Mouse (Mus musculus): ENCODE results near the gene Ttc4. TPM values are rescaled to one million over a fixed set of nuclear protein-coding genes. Genes with fewer than 3 reads are reported as not detected.

Ttc4 gene
- polyA plus RNA-seq, 1 experiment from 2014 or later, result 99.6 TPM

GRCm38 (mm10) chr4:106645797-106646196 lies 32.9 kb downstream of the Ttc4 start:
- H3K9ac ChIP-seq, result no peak overlapping the region
- 74% methylated on average over 5 of the region's 5 CpGs for WGBS
- H3K27ac ChIP-seq, result no peak overlapping the region
- peaks cover 19% of the 10 kb centered on the region for H3K27me3 ChIP-seq
- peaks cover 8% of the 10 kb centered on the region for H3K4me1 ChIP-seq
- no peak for ATAC-seq (ENCODE audit: low FRiP score)
- H3K4me2 ChIP-seq (replicated peaks), result no peak overlapping the region
- no peaks in the 10 kb centered on the region for H3K36me3 ChIP-seq
- H3K9me3 ChIP-seq (replicated peaks), result no peaks in the 10 kb centered on the region
- no peak overlapping the region for H3K4me3 ChIP-seq

DNA sequence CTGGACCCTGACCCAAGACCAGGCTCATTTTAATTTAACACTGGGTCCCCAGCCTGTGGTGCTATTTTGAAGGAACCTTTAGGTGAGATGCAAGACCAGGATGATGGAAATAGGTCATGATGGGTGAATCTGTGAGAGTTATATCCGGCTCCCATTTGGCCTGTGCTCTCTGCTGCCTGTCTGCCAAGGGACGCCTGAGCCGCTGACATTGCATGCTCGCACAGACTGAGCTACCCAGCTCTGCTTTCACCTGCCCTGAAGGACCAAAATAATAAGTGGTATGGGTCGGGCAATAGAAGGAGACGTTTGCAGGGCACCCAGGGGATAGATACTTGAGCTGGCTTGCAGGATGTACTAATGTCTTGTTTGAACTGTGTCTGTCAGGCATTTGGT lies 34.5 kb downstream of the Ttc4 start:
- Histone ChIP-seq H3K27ac (no peak overlapping the region), H3K9me3 (replicated peaks) (0 out of 2 replicates have a peak, but pooled peaks cover 3% of the 10 kb centered on the region)

DNA sequence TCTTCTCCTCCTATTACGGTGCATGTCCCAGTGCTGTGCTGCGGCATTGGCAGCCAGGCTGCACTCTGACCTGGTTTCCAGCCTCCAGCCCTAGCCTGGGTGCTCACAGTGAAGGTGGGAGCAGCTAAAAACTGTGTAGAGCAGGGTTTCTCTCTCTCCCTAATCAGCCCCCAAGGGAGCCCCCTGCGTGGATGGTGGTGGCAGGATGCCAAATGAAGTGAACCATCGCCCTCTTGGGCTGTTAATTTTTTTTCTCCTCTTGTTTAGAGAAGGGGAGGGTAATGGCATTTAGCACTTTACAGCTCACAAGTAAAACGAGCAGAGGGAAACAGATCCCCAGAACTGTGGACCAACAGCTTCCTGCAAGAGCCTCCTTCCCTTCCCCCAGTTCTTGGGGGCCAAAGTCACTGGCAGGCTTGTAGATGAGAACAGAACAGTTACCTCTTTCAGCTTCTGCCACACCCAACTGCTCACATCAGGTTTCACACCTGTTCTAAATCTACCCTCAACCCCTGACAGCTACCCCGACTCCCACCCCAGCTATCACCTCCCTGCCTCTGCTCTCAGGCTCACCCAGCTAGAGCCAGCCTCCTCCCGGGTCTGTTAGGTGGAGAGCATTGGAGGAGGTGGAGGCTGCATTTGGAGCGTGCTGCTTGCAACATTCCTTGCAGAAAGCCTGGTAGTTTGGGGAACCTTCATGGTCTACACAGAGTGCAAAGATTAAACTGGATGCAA lies 35.1 kb downstream of the Ttc4 start:
- no peak overlapping the region for H3K27ac ChIP-seq
- H3K9me3 ChIP-seq (replicated peaks), result 0 out of 2 replicates have a peak, but pooled peaks cover 3% of the 10 kb centered on the region
- H3K4me3 ChIP-seq, result no peak overlapping the region
- H3K9ac ChIP-seq, result no peak overlapping the region
- no peak overlapping the region for H3K4me2 ChIP-seq (replicated peaks)
- H3K36me3 ChIP-seq, result no peaks in the 10 kb centered on the region
- no peak for ATAC-seq (ENCODE audit: low FRiP score)
- peaks cover 13% of the 10 kb centered on the region for H3K27me3 ChIP-seq
- WGBS, result 44% methylated on average over 8 of the region's 8 CpGs
- peaks cover 8% of the 10 kb centered on the region for H3K4me1 ChIP-seq

More for the DNA sequence above, 34.5 kb downstream of the Ttc4 start:
- H3K36me3 ChIP-seq, result no peaks in the 10 kb centered on the region
- H3K4me3 ChIP-seq, result no peak overlapping the region
- H3K4me2 ChIP-seq (replicated peaks), result no peak overlapping the region
- peaks cover 8% of the 10 kb centered on the region for H3K4me1 ChIP-seq
- WGBS, result 79% methylated on average over 6 of the region's 6 CpGs
- H3K9ac ChIP-seq, result no peak overlapping the region
- no peak for ATAC-seq (ENCODE audit: low FRiP score)
- H3K27me3 ChIP-seq, result peaks cover 19% of the 10 kb centered on the region

DNA sequence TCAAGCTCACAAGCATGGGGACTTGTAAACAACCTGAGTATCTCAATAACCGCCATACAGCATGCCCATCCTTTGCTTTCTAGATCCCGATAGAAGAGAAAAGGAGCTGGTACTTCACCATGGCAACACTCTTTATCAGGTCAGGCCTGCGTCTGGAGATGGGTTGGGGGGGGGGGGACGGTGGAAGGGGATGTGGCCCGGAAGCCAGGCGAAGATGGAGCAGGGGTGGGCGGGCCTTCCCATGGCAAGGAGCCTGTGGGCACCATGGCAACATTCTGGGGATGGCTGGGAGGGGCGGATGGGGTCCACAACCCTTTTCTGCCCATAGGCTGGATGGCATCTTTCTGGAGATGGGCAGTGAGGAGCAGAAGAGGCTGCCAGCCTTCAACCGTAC lies 44.7 kb downstream of the Ttc4 start:
- peak overlapping the region; percentile 71; the same call in 1 of the 2 replicates for H3K27ac ChIP-seq
- ATAC-seq (ENCODE audit: low FRiP score), result no peak
- H3K4me3 ChIP-seq, result no peak overlapping the region
- no peaks in the 10 kb centered on the region for H3K36me3 ChIP-seq
- no peak overlapping the region for H3K4me2 ChIP-seq (replicated peaks)
- WGBS, result 54% methylated on average over 8 of the region's 9 CpGs
- H3K9ac ChIP-seq, result no peak overlapping the region
- H3K9me3 ChIP-seq (replicated peaks), result no peaks in the 10 kb centered on the region
- peaks cover 3% of the 10 kb centered on the region; the same call in 1 of the 2 replicates for H3K27me3 ChIP-seq
- H3K4me1 ChIP-seq, result peaks cover 21% of the 10 kb centered on the region

GRCm38 (mm10) chr4:106633281-106634085 lies 45.3 kb downstream of the Ttc4 start:
- WGBS, result 27% methylated on average over 8 of the region's 8 CpGs
- no peak overlapping the region for H3K4me2 ChIP-seq (replicated peaks)

DNA sequence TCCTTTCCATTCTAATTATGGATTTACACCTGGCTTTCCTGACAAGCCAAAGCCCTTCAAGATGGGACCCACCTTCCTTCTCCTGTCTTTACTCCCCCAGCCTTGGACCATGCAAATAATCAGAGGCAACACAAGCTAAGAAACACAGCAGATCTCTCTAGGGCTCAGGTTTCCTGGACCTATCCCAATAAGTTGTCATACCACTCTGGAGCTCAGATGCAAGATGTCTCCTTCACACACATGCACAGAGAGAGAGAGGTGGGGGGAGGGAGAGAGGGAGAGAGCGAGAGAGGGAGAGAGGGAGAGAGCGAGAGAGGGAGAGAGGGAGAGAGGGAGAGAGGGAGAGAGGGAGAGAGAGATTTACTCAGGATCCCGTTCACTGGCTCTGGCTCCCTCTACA lies 46.4 kb downstream of the Ttc4 start:
- Histone ChIP-seq H3K4me3 (no peak overlapping the region), H3K4me2 (replicated peaks) (no peak overlapping the region), H3K9me3 (replicated peaks) (no peaks in the 10 kb centered on the region), H3K36me3 (no peaks in the 10 kb centered on the region), H3K4me1 (peaks cover 21% of the 10 kb centered on the region), H3K27ac (no peak overlapping the region), H3K27me3 (peaks cover 3% of the 10 kb centered on the region; the same call in 1 of the 2 replicates), H3K9ac (no peak overlapping the region)
- no peak for ATAC-seq (ENCODE audit: low FRiP score)
- 50% methylated on average over 1 of the region's 3 CpGs for WGBS

More at GRCm38 (mm10) chr4:106633281-106634085, 45.3 kb downstream of the Ttc4 start:
- Histone ChIP-seq H3K9ac (no peak overlapping the region), H3K27ac (peak overlapping the region; percentile 71), H3K4me3 (no peak overlapping the region), H3K9me3 (replicated peaks) (no peaks in the 10 kb centered on the region), H3K27me3 (peaks cover 3% of the 10 kb centered on the region; the same call in 1 of the 2 replicates), H3K4me1 (peaks cover 21% of the 10 kb centered on the region), H3K36me3 (no peaks in the 10 kb centered on the region)
- 0 out of 2 replicates have a peak, but pooled peaks have one; percentile 32 for ATAC-seq (ENCODE audit: low FRiP score)

- H3K4me2 ChIP-seq (replicated peaks), result peak overlapping the region; percentile 26
- peaks cover 21% of the 10 kb centered on the region for H3K4me1 ChIP-seq
- 24% methylated on average over 14 of the region's 14 CpGs for WGBS
- H3K36me3 ChIP-seq, result no peaks in the 10 kb centered on the region
- peak; percentile 75 for ATAC-seq (ENCODE audit: low FRiP score)
- no peak overlapping the region for H3K4me3 ChIP-seq
- H3K27ac ChIP-seq, result peak overlapping the region; percentile 62; the same call in 1 of the 2 replicates
- no peaks in the 10 kb centered on the region for H3K9me3 ChIP-seq (replicated peaks)
- no peak overlapping the region for H3K9ac ChIP-seq
- H3K27me3 ChIP-seq, result peaks cover 9% of the 10 kb centered on the region
These were observed 48.2 kb downstream of the Ttc4 start for GRCm38 (mm10) chr4:106630333-106631220.

DNA sequence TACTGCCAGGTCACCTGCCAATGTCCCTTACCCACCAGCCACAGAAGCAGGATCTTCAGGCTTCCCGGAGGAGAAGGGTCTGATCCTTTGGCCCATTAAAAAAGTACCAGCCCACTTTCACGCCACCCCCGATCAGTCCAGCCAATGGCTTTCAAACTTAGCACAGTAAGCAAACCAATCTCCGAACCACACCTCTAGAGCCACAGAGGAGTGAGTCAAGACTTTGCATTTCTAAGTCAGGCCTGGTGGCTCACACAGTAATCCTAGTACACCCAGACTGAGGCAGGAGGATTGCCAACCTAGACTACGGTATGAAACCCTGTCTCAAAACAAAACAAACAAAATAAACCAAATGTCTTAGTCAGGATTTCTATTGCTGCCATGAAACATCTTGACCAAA lies 49.4 kb downstream of the Ttc4 start:
- WGBS, result 80% methylated on average over 5 of the region's 5 CpGs
- Histone ChIP-seq H3K36me3 (no peaks in the 10 kb centered on the region), H3K4me1 (peaks cover 21% of the 10 kb centered on the region), H3K27me3 (peaks cover 18% of the 10 kb centered on the region), H3K4me2 (replicated peaks) (no peak overlapping the region), H3K9me3 (replicated peaks) (no peaks in the 10 kb centered on the region), H3K9ac (no peak overlapping the region), H3K4me3 (no peak overlapping the region), H3K27ac (no peak overlapping the region)
- ATAC-seq (ENCODE audit: low FRiP score), result no peak

GRCm38 (mm10) chr4:106628650-106629360 lies 49.9 kb downstream of the Ttc4 start:
- H3K9me3 ChIP-seq (replicated peaks), result no peaks in the 10 kb centered on the region
- ATAC-seq (ENCODE audit: low FRiP score), result no peak
- WGBS, result 58% methylated on average over 9 of the region's 9 CpGs
- no peaks in the 10 kb centered on the region for H3K36me3 ChIP-seq
- no peak overlapping the region for H3K27ac ChIP-seq
- H3K4me2 ChIP-seq (replicated peaks), result no peak overlapping the region
- H3K27me3 ChIP-seq, result peaks cover 24% of the 10 kb centered on the region
- no peak overlapping the region for H3K9ac ChIP-seq
- H3K4me3 ChIP-seq, result no peak overlapping the region
- H3K4me1 ChIP-seq, result peaks cover 18% of the 10 kb centered on the region

GRCm38 (mm10) chr4:106627809-106628208 lies 50.9 kb downstream of the Ttc4 start:
- peaks cover 10% of the 10 kb centered on the region for H3K4me1 ChIP-seq
- H3K9ac ChIP-seq, result no peak overlapping the region
- H3K36me3 ChIP-seq, result no peaks in the 10 kb centered on the region
- no peak overlapping the region for H3K27ac ChIP-seq
- 84% methylated on average over 5 of the region's 5 CpGs for WGBS
- H3K4me3 ChIP-seq, result no peak overlapping the region
- H3K27me3 ChIP-seq, result peaks cover 34% of the 10 kb centered on the region
- no peak overlapping the region for H3K4me2 ChIP-seq (replicated peaks)
- no peaks in the 10 kb centered on the region for H3K9me3 ChIP-seq (replicated peaks)
- ATAC-seq (ENCODE audit: low FRiP score), result no peak

- H3K9me3 ChIP-seq (replicated peaks), result no peaks in the 10 kb centered on the region
- peaks cover 48% of the 10 kb centered on the region for H3K27me3 ChIP-seq
- no peak overlapping the region for H3K9ac ChIP-seq
- 89% methylated on average over 10 of the region's 10 CpGs for WGBS
- ATAC-seq (ENCODE audit: low FRiP score), result no peak
- H3K36me3 ChIP-seq, result no peaks in the 10 kb centered on the region
- H3K4me2 ChIP-seq (replicated peaks), result no peak overlapping the region
- H3K27ac ChIP-seq, result no peak overlapping the region
- H3K4me3 ChIP-seq, result no peak overlapping the region
- no peaks in the 10 kb centered on the region for H3K4me1 ChIP-seq
These were observed 54.5 kb downstream of the Ttc4 start for GRCm38 (mm10) chr4:106624271-106624670.
